Mouse (Mus musculus) hindbrain, embryonic 10.5 days (tissue): ENCODE results near the gene Slc19a2. TPM values are rescaled to one million over a fixed set of nuclear protein-coding genes. Genes with fewer than 3 reads are reported as not detected.
"Not testable (repeated sequence)": the region's sequence is repeated elsewhere in the genome, so short reads cannot be mapped to it uniquely, and the experiment has no call there.

ENCODE experiments used
- DNase-seq: peaks from one replicate; pipeline ENCODE4 v3.0.0-alpha.2; 2017; ENCODE audit warnings: low spot score
- H3K27ac ChIP-seq: fragments of 300-500 bp; sonication (generic); 2 replicates; pipeline ENCODE4 v1.5.1; 2016; ENCODE audit warnings: mild to moderate bottlenecking, moderate library complexity
- H3K27me3 ChIP-seq: fragments of 300-500 bp; sonication (generic); 2 replicates; pipeline ENCODE4 v1.6.1; 2016; ENCODE audit warnings: mild to moderate bottlenecking; ENCODE audit not compliant: poor library complexity, insufficient read depth, severe bottlenecking
- H3K36me3 ChIP-seq: fragments of 300-500 bp; sonication (generic); 2 replicates; pipeline ENCODE4 v1.6.1; 2016; ENCODE audit warnings: mild to moderate bottlenecking, moderate library complexity
- H3K4me1 ChIP-seq: fragments of 300-500 bp; sonication (generic); replicated peaks from 2 replicates; pipeline ENCODE4 v1.6.1; 2016; ENCODE audit warnings: mild to moderate bottlenecking
- H3K4me3 ChIP-seq: fragments of 300-500 bp; sonication (generic); 2 replicates; pipeline ENCODE4 v1.5.1; 2016; ENCODE audit warnings: mild to moderate bottlenecking, moderate library complexity
- H3K9me3 ChIP-seq: fragments of 300-500 bp; sonication (generic); 2 replicates; pipeline ENCODE4 v1.6.1; 2016; ENCODE audit warnings: mild to moderate bottlenecking, moderate library complexity
- WGBS: fragments of 180-500 bp; shearing (Covaris S2); methylation state at CpG from one replicate; pipeline ENCODE4 v1.1.7; 2016; 5-methylcytosine and 5-hydroxymethylcytosine counted together
- polyA plus RNA-seq: library from polyadenylated mRNA; unstranded; fragments of >200 nt; fragmentation: Nextera tagmentation; extraction: Ambion mirVana; gene quantifications from 2 replicates; pipeline ENCODE4 v1.2.1, GENCODE M21; 2016

Gene Slc19a2
- 8.2 and 12.5 TPM in 2 replicates for polyA plus RNA-seq

DNA sequence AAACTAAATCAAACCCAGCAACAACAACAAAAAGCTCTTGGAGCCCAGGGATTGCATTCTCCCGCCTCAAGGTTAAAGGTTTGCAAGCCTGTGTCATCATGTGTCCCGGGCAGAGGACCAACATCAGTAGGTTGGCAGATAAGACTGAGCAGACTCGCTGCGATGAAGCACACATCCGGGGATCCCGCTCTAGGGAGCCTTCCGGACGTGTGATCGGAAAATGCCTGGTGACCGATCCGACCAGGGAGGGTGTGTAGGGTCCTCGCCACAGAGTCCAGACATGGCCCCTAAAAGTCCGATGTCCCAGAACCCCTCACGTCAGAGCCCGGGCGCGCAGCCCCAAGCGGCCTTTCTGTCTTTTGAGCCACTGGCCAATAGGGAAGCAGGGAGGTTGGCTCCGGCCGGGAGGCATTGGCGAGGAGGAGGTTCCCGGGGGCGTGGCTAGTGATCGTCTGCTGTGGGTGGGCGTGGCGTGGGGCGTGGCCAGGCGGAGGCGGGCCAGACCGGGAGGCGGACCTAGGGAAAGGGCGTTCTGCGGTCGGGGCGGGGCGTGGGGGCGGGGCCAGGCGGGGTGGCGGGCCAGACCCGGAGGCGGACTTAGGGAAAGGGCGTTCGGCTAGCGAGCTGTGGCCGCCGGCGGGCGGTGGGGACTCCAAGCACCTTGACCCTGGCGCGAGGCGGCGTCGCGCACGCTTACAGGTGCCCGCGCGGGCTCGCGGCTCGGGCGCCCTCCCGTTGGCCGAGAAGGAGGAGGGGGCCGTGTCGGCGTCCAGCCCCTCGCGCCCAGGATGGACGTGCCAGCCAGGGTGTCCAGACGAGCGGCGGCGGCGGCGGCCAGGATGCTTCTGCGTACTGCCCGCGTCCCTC, at the start of gene Slc19a2:
Gene Slc19a2, plus strand, starts transcription at position 582 of the 867 bp plus-strand sequence.
- Histone ChIP-seq H3K27me3 (peaks cover 19% of the 10 kb centered on the region), H3K4me3 (peak within 1 kb of the TSS; percentile 77), H3K4me1 (peaks cover 42% of the 10 kb centered on the region), H3K9me3 (no peaks in the 10 kb centered on the region), H3K27ac (peak within 1 kb of the TSS; percentile 91), H3K36me3 (no peaks in the 10 kb centered on the region)
- peak; percentile 100 for DNase-seq
- under 1% methylated on average over 75 of the region's 79 CpGs for WGBS

DNA sequence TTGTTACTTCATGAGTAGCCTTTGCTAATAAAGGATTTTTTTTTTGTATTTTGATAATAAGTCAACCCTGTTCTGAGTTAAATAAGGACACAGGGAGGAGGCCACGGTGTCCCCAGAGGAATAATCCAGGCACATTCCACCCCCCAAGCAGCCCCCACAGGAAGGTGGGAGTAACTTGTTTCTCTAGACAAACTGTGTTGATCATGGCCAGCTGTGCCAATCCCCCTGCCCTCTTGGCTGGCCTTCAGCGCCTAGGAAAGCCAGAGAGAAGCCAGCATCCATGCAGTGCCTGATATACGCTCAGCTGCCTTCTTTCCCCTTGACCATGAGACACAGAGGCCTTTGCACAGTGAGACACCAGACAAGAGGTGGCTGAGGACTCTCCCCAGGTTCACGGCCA, 49.3 kb upstream of the Slc19a2 start:
- Histone ChIP-seq H3K36me3 (no peaks in the 10 kb centered on the region), H3K27me3 (no peaks in the 10 kb centered on the region), H3K4me1 (no peaks in the 10 kb centered on the region), H3K27ac (no peak overlapping the region), H3K4me3 (no peak overlapping the region), H3K9me3 (peaks cover 4% of the 10 kb centered on the region; the same call in 1 of the 2 replicates)
- WGBS: 85% methylated on average over 4 of the region's 4 CpGs
- no peak for DNase-seq

DNA sequence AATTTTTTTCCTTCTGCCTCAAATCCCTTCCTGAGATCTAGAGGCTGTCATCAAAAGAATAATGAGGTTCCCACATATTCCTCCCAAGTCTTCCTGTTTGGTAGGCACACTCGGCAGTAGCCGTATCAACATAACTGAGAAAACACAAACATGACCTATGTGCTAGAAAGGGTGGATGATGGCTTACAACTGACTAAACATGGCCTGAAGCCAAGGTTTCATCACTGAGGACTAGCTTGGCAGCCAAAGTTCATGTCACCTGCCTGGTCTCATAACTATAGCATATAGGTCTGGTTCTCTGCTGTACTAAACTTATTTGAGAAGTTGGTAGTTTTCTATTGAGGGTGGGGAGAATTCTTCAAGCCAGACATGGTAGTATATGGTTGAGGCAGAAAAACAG, 40.4 kb upstream of the Slc19a2 start:
- H3K27ac ChIP-seq: no peak overlapping the region
- WGBS: 88% methylated on average over 2 of the region's 2 CpGs
- no peak overlapping the region for H3K4me3 ChIP-seq
- H3K4me1 ChIP-seq: no peaks in the 10 kb centered on the region
- no peaks in the 10 kb centered on the region for H3K9me3 ChIP-seq
- no peaks in the 10 kb centered on the region for H3K36me3 ChIP-seq
- H3K27me3 ChIP-seq: no peaks in the 10 kb centered on the region
- DNase-seq: no peak

DNA sequence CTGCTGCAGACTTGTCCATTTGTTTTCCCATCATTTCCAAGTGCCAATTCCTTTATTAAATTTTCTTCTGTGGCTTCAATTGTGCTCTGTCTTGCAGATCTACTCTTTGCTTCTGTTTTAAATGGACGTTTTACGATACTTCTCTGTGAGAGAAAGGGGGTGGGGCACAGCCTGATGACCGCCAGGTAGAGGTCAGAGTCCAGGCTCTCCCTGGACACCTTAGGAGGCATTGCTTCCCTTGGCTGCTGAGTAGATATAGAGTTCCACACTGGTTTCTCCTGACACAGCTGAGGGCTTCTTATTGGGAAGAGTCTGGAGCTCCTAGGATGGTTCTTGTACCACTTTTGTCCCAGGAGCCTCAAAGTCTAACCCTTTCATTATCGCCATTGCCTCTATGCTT, 37.9 kb upstream of the Slc19a2 start:
- Histone ChIP-seq H3K27ac (no peak overlapping the region), H3K27me3 (no peaks in the 10 kb centered on the region), H3K4me3 (no peak overlapping the region), H3K4me1 (0 out of 2 replicates have a peak, but pooled peaks cover 2% of the 10 kb centered on the region), H3K36me3 (no peaks in the 10 kb centered on the region), H3K9me3 (no peaks in the 10 kb centered on the region)
- 91% methylated on average over 4 of the region's 4 CpGs for WGBS
- no peak for DNase-seq

DNA sequence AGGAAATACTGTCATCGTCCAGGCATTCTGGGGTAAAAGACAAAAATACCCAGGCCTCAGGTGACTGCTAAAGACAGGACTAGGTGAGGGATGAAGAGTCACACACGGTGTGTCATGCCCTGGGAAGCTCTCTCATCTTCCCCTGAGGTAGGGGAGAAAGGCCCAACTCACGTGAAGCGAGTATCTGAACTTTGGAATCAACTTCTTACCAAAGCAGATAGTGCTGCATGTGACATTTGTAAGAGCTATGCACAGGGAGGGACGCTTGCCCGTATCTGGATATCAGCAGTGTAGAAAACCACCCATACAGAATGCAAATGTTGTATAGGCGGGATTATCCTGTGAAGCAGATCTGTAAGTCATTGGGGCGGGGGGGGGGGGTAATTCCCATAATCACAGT, 36.2 kb upstream of the Slc19a2 start:
- no peak for DNase-seq
- Histone ChIP-seq H3K27me3 (no peaks in the 10 kb centered on the region), H3K4me3 (no peak overlapping the region), H3K36me3 (no peaks in the 10 kb centered on the region), H3K4me1 (peaks cover 5% of the 10 kb centered on the region; the same call in 1 of the 2 replicates), H3K27ac (no peak overlapping the region), H3K9me3 (no peaks in the 10 kb centered on the region)
- WGBS: 86% methylated on average over 8 of the region's 8 CpGs

DNA sequence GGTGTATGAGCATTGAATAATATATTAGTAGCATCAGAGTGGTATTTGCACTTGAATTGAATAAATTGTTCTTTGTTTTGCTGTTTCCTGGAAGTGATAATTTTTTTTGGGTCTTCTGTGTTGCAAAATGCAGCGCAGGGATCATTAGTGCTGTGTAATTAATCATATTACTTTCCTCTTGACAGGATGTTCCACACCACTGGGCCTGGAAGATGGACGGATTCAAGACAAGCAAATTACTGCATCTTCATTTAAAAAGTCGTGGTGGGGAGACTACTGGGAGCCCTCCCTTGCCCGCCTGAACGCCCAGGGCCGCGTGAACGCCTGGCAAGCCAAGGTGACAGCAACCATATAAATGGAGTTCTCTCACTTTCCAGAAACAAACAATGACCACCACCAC, 34.7 kb upstream of the Slc19a2 start:
- peaks cover 12% of the 10 kb centered on the region; the same call in 1 of the 2 replicates for H3K4me1 ChIP-seq
- H3K9me3 ChIP-seq: no peaks in the 10 kb centered on the region
- no peak overlapping the region for H3K27ac ChIP-seq
- 55% methylated on average over 8 of the region's 8 CpGs for WGBS
- H3K36me3 ChIP-seq: no peaks in the 10 kb centered on the region
- no peaks in the 10 kb centered on the region for H3K27me3 ChIP-seq
- H3K4me3 ChIP-seq: no peak overlapping the region
- no peak for DNase-seq

DNA sequence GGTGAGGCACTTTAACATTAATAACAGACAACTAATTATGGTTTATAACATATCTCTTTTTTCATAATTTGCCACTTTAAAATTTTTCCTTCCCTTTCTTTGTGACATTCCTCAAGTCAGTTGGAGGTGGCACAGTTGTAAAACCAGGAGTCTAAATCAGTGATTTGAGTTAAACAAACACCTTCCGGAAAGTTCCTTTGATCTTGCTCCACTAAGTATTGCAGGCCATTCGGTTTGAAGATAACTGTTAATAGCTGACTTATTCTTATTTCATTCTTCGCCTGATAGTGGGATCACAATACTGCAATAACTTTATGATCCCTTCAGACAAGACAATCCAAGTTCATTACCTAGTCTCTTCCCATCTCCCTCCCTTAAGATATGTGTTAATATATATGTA, 33.7 kb upstream of the Slc19a2 start:
- 91% methylated on average over 3 of the region's 3 CpGs for WGBS
- H3K4me1 ChIP-seq: peaks cover 12% of the 10 kb centered on the region; the same call in 1 of the 2 replicates
- no peaks in the 10 kb centered on the region for H3K9me3 ChIP-seq
- no peak for DNase-seq
- no peak overlapping the region for H3K4me3 ChIP-seq
- no peaks in the 10 kb centered on the region for H3K36me3 ChIP-seq
- H3K27ac ChIP-seq: no peak overlapping the region
- peaks cover 2% of the 10 kb centered on the region; the same call in 1 of the 2 replicates for H3K27me3 ChIP-seq

DNA sequence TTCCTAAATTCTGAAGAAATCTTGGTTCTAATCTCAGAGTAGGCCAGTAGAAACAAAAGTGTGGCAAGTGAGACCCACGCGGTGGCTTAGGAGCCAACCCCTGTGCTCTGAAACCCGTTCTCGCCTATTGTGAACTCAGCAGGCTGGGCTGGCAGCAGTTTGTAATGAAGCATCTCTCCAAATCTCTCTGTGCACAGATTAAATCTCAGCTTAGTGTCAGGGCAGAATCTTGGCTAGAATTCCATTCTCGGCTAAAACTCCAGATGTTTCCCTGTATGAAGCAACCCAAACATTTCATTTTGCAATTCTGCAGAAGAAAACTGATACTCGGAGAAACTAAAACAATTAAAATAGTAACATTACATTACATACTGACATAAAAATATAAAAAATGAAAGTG, 33.3 kb upstream of the Slc19a2 start:
- peaks cover 4% of the 10 kb centered on the region; the same call in 1 of the 2 replicates for H3K27me3 ChIP-seq
- 89% methylated on average over 6 of the region's 6 CpGs for WGBS
- no peak for DNase-seq

DNA sequence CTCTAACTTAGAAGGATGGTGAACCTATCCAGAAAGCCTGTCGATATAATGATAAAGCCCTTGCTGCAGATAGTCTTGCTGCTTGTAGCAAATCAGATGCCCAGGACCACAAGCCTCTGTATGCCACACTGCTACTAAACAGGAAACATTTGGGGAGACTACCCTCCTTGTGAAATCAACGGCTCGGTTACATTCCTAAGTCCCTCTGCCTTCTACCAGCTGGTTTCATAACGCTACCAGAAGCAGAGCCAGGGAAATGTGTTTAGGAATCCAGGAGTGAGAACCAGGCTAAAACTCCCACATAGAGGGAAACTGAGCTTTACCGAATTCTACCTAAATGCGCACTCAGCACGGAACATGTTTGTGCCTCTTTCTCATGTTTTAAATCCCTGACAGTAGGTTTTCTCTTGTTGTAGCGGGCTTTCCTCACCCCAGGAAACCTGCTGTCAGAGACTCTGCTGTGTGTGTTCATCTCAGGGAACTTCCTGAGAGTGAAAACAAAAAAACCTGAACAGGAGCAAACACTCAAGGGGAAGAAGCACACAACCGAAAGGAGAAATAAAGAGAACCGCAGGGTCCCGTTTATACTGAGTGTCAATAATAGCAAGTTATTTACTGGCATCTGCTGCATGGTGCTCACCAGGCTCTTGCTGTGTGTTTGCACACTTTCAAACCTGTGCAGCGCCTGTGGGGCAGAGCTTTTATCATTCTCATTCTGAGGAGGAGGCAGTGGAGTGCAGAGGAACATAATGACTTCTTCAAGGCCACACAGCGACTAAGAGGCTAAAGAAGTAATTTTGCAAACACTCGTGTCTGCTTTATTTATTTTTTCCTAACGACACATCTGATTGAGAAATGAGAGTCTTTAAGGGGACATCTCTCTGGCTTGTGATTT, 30.8 kb upstream of the Slc19a2 start:
- WGBS: 39% methylated on average over 15 of the region's 15 CpGs
- Histone ChIP-seq H3K27ac (no peak overlapping the region), H3K4me1 (peaks cover 12% of the 10 kb centered on the region; the same call in 1 of the 2 replicates), H3K36me3 (no peaks in the 10 kb centered on the region), H3K4me3 (no peak overlapping the region), H3K9me3 (no peaks in the 10 kb centered on the region), H3K27me3 (peaks cover 11% of the 10 kb centered on the region)
- no peak for DNase-seq

More for the DNA sequence above, 33.3 kb upstream of the Slc19a2 start:
- H3K36me3 ChIP-seq: no peaks in the 10 kb centered on the region
- H3K27ac ChIP-seq: no peak overlapping the region
- H3K4me3 ChIP-seq: no peak overlapping the region
- H3K9me3 ChIP-seq: no peaks in the 10 kb centered on the region
- peaks cover 12% of the 10 kb centered on the region; the same call in 1 of the 2 replicates for H3K4me1 ChIP-seq

DNA sequence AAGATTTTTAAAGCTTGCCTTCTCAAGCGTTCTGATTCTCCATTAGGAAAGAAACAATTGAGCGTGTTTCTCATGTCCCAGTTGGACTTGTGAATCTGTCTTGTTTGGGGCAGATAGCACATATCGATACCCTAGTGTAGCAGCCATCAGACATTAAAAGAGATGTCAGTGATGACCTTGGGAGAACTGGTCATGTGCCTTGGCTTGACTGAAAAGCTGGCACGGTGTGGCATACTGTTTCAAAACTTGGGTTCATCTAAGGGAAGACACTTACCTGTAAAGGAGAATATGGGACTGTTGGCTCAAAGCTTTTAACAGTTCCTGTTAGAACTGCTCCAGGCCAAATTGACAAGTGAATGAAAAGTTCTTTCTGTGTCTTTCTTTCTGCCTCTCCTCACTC, 28.6 kb upstream of the Slc19a2 start:
- no peak overlapping the region for H3K4me3 ChIP-seq
- no peaks in the 10 kb centered on the region for H3K36me3 ChIP-seq
- H3K9me3 ChIP-seq: no peaks in the 10 kb centered on the region
- peaks cover 9% of the 10 kb centered on the region; the same call in 1 of the 2 replicates for H3K4me1 ChIP-seq
- H3K27ac ChIP-seq: no peak overlapping the region
- DNase-seq: no peak
- WGBS: 88% methylated on average over 4 of the region's 4 CpGs
- H3K27me3 ChIP-seq: peaks cover 17% of the 10 kb centered on the region

DNA sequence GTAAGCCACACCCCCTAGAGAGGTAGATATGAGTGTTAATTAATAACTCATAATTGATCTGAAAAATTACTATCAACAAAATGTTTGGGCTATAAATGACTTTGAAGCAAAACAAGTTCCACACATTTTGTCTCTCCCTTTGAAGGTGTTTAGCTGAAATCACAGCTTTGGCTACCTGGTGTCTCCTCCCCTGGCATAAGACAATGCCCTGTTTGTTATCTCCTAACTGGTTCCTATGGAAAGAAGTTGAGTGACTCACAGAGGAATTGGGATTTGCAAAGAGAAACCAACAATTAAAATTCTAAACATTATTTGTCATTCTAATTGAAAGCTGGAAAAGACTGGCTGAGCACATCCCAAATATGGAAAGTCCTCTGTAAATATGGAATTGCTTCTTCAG, 25.8 kb upstream of the Slc19a2 start:
- H3K9me3 ChIP-seq: no peaks in the 10 kb centered on the region
- no peak for DNase-seq
- no peak overlapping the region for H3K27ac ChIP-seq
- H3K4me1 ChIP-seq: peaks cover 2% of the 10 kb centered on the region; the same call in 1 of the 2 replicates
- peaks cover 17% of the 10 kb centered on the region for H3K27me3 ChIP-seq
- no peaks in the 10 kb centered on the region for H3K36me3 ChIP-seq
- H3K4me3 ChIP-seq: no peak overlapping the region

DNA sequence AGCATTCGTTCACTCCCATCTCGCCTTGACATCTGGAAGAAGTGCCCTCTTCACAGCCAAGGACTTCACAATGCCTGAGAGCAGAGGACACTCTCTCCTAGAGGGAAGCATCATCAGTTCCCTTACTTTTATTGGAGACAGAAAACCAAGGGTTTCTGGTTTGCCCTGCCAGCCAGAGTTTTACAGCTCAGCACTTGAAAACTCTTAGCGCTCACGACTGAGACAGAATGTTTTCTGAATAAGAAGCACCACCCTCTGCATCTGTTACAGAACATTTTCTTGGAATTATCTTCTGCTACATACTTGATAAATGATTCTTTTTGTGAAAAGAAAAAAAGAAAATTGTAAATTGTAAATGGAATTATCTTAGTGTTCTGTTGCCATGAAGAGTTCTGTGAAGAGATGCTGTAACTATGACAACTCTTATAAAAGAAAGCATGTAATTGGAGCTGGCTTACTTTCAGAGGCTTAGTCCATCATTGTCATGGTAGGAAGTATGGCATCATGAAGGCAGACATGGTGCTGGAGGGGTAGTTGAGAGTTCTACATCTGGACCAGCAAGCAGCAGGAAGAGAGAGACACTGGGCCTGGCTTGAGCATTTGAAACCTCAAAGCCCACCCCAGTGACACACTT, 16.8 kb upstream of the Slc19a2 start:
- not testable (repeated sequence) for H3K36me3 ChIP-seq, H3K27ac ChIP-seq, H3K4me1 ChIP-seq, H3K4me3 ChIP-seq, H3K27me3 ChIP-seq, H3K9me3 ChIP-seq, DNase-seq
- 83% methylated on average over 3 of the region's 4 CpGs for WGBS
